Mouse (Mus musculus) liver, postnatal 0 days (tissue): ENCODE measurements at regions not wholly inside any gene's neighbourhood (a gene's known extent, or its start where the extent isn't known, plus 50 kb on each side); places are given as distances from the start of the nearest gene placed in this dataset.

ENCODE experiments used
- ATAC-seq: fragments of 200-750 bp; cut with Nextera tagmentation; 2 replicates; pipeline ENCODE4 v1.8.0; 2017; ENCODE audit warnings: mild to moderate bottlenecking, moderate library complexity
- DNase-seq: peaks from one replicate; pipeline ENCODE4 v3.0.0-alpha.2; 2016
- H3K27ac ChIP-seq: fragments of 300-500 bp; sonication (generic); 2 replicates; pipeline ENCODE4 v1.5.1; 2014; ENCODE audit warnings: antibody characterized with exemption, moderate library complexity, mild to moderate bottlenecking, low read depth
- H3K27me3 ChIP-seq: fragments of 300-500 bp; sonication (generic); 2 replicates; pipeline ENCODE4 v1.6.1; 2014; ENCODE audit warnings: low read length, control low read depth, mixed read lengths; ENCODE audit not compliant: insufficient read depth
- H3K36me3 ChIP-seq: fragments of 300-500 bp; sonication (generic); replicated peaks from 2 replicates; pipeline ENCODE4 v1.6.1; 2014; ENCODE audit warnings: mild to moderate bottlenecking, control low read depth, low read length, moderate library complexity, mixed read lengths; ENCODE audit not compliant: insufficient read depth
- H3K4me1 ChIP-seq: fragments of 300-500 bp; sonication (generic); 2 replicates; pipeline ENCODE4 v1.6.1; 2014; ENCODE audit warnings: antibody characterized with exemption, mild to moderate bottlenecking, control low read depth; ENCODE audit not compliant: insufficient read depth
- H3K4me2 ChIP-seq: fragments of 300-500 bp; sonication (generic); 2 replicates; pipeline ENCODE4 v1.6.1; 2014; ENCODE audit warnings: low read depth, mild to moderate bottlenecking, low read length, moderate library complexity, mixed read lengths
- H3K4me3 ChIP-seq: fragments of 300-500 bp; sonication (generic); 2 replicates; pipeline ENCODE4 v1.5.1; 2014; ENCODE audit warnings: low read depth, low read length
- H3K9ac ChIP-seq: fragments of 300-500 bp; sonication (generic); replicated peaks from 2 replicates; pipeline ENCODE4 v1.6.1; 2014; ENCODE audit warnings: mild to moderate bottlenecking, moderate library complexity
- H3K9me3 ChIP-seq: fragments of 300-500 bp; sonication (generic); 2 replicates; pipeline ENCODE4 v1.6.1; 2016; ENCODE audit warnings: mild to moderate bottlenecking, control low read depth, low read length, mixed read lengths
- CTCF ChIP-seq: sonication (generic); IDR thresholded peaks from 2 replicates; pipeline ENCODE4 v1.5.1; 2016; ENCODE audit warnings: antibody characterized with exemption, low read depth
- EP300 ChIP-seq: IDR thresholded peaks from 2 replicates; pipeline ENCODE4 v1.6.1; 2016; ENCODE audit warnings: antibody characterized with exemption, low read depth, mild to moderate bottlenecking
- WGBS: fragments of 180-500 bp; shearing (Covaris S2); extraction: QIAGEN DNeasy Blood & Tissue Kit; methylation state at CpG from one replicate; pipeline ENCODE4 v1.1.7; 2014; ENCODE audit not compliant: insufficient replicate concordance; 5-methylcytosine and 5-hydroxymethylcytosine counted together

DNA sequence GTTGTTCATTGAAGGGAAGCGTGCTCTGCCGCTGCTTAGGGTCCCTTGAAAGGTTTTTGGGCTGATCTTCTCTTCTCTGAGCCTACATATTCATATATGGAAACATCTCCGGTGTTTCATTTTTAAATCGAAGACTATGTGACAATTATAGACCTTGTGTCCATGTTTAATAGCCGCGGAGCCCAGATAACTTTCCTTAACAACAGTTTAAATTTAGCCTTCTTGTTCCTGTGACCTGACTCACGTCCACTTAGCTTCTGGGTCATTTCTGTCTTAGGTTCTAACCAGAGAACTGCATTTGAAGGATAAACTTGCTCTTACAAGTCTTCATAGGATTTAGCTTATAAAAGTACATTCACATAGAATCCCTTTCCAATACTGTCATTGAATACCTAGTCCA lies 153.6 kb downstream of the Sptssa start:
- DNase-seq (no peak), ATAC-seq (no peak)
- TF ChIP-seq EP300: no peak
- no peak for TF ChIP-seq CTCF
- Histone ChIP-seq H3K9ac (no peak overlapping the region), H3K4me2 (no peak overlapping the region), H3K36me3 (no peaks in the 10 kb centered on the region), H3K27ac (no peak overlapping the region), H3K4me1 (no peaks in the 10 kb centered on the region), H3K9me3 (no peaks in the 10 kb centered on the region), H3K27me3 (no peaks in the 10 kb centered on the region), H3K4me3 (no peak overlapping the region)
- 82% methylated on average over 7 of the region's 7 CpGs for WGBS

DNA sequence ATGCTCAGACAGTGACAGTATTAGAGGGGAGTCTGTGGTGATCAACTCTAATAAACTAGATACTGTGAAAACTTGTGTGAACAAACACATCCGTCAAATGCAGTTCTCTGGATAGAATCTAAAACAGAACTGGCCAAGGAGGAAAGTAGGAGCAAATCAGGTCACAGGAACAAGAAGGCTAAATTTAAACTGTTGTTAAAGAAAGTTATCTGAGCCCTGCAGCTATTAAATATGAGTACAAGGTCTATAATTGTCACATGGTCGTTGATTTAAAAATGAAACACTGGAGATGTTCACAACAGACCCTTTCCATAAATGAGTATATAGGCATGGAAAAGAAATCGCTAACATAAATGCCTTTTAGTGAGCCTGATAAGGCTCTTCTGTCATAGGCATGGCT lies 156.4 kb downstream of the Sptssa start:
- no peak overlapping the region for H3K4me2 ChIP-seq
- H3K27me3 ChIP-seq: no peaks in the 10 kb centered on the region
- no peak overlapping the region for H3K4me3 ChIP-seq
- WGBS: 52% methylated on average over 3 of the region's 3 CpGs
- DNase-seq: no peak
- no peaks in the 10 kb centered on the region for H3K36me3 ChIP-seq
- no peak overlapping the region for H3K27ac ChIP-seq
- ATAC-seq: no peak
- no peaks in the 10 kb centered on the region for H3K4me1 ChIP-seq
- TF ChIP-seq EP300 (no peak), CTCF (no peak)
- no peak overlapping the region for H3K9ac ChIP-seq
- no peaks in the 10 kb centered on the region for H3K9me3 ChIP-seq

GRCm38 (mm10) chr12:54495701-54496374 lies 160.5 kb downstream of the Sptssa start:
- Histone ChIP-seq H3K27ac (no peak overlapping the region), H3K4me3 (no peak overlapping the region), H3K4me1 (no peaks in the 10 kb centered on the region), H3K9ac (no peak overlapping the region), H3K9me3 (no peaks in the 10 kb centered on the region), H3K4me2 (no peak overlapping the region), H3K36me3 (no peaks in the 10 kb centered on the region), H3K27me3 (no peaks in the 10 kb centered on the region)
- no peak for ATAC-seq
- no peak for TF ChIP-seq EP300
- no peak for TF ChIP-seq CTCF
- WGBS: 42% methylated on average over 4 of the region's 4 CpGs
- no peak for DNase-seq

- Histone ChIP-seq H3K27me3 (no peaks in the 10 kb centered on the region), H3K36me3 (no peaks in the 10 kb centered on the region), H3K9ac (no peak overlapping the region), H3K4me2 (no peak overlapping the region), H3K4me3 (no peak overlapping the region), H3K9me3 (no peaks in the 10 kb centered on the region), H3K27ac (no peak overlapping the region), H3K4me1 (no peaks in the 10 kb centered on the region)
- TF ChIP-seq CTCF (no peak), EP300 (no peak)
- 71% methylated on average over 7 of the region's 7 CpGs for WGBS
- ATAC-seq (no peak), DNase-seq (no peak)
Measured at GRCm38 (mm10) chr12:54494756-54495375, 161.5 kb downstream of the Sptssa start.

- H3K36me3 ChIP-seq: no peaks in the 10 kb centered on the region
- H3K4me2 ChIP-seq: no peak overlapping the region
- H3K4me3 ChIP-seq: no peak overlapping the region
- H3K27me3 ChIP-seq: no peaks in the 10 kb centered on the region
- TF ChIP-seq EP300: no peak
- no peak for TF ChIP-seq CTCF
- H3K4me1 ChIP-seq: no peaks in the 10 kb centered on the region
- WGBS: 62% methylated on average over 10 of the region's 10 CpGs
- DNase-seq: no peak
- no peak for ATAC-seq
- H3K27ac ChIP-seq: no peak overlapping the region
- no peaks in the 10 kb centered on the region for H3K9me3 ChIP-seq
- H3K9ac ChIP-seq: no peak overlapping the region
Measured at GRCm38 (mm10) chr12:54492737-54493136, 163.6 kb downstream of the Sptssa start.

- Histone ChIP-seq H3K4me3 (no peak overlapping the region), H3K4me1 (no peaks in the 10 kb centered on the region), H3K9me3 (no peaks in the 10 kb centered on the region), H3K27me3 (no peaks in the 10 kb centered on the region), H3K4me2 (no peak overlapping the region), H3K36me3 (no peaks in the 10 kb centered on the region), H3K27ac (no peak overlapping the region), H3K9ac (no peak overlapping the region)
- no peak for DNase-seq
- no peak for ATAC-seq
- no peak for TF ChIP-seq CTCF
- TF ChIP-seq EP300: no peak
- 71% methylated on average over 2 of the region's 2 CpGs for WGBS
Measured at GRCm38 (mm10) chr12:54490460-54490859, 165.9 kb downstream of the Sptssa start.
